Mouse (Mus musculus): ENCODE data around the gene Shb. TPM values are rescaled to one million over a fixed set of nuclear protein-coding genes. Genes with fewer than 3 reads are reported as not detected.

Shb gene
- polyA plus RNA-seq, 1 experiment from 2014 or later, result 6.8 TPM

DNA sequence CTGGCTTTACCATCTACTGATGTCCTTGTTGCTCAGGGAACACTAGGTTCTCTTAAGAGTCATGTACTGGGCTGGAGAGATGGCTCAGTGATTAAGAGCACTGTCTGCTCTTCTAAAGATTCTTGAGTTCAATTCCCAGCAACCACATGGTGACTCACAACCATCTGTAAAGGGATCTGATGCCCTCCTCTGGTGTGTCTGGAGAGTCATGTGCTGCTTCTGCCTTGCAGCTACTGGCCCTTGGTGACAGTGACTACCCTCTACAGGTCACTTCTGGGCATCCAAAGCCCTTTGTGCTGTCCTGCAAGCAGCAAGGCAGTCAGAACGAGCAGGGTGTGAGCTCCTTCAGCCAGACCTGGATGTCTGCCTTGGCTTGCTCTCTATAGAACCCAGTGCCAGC lies 90.5 kb downstream of the Shb start:
- Histone ChIP-seq H3K4me2 (no peak overlapping the region), H3K9me3 (no peaks in the 10 kb centered on the region), H3K4me1 (peaks cover 21% of the 10 kb centered on the region), H3K27ac (no peak overlapping the region), H3K27me3 (no peaks in the 10 kb centered on the region), H3K4me3 (no peak overlapping the region), H3K9ac (no peak overlapping the region), H3K36me3 (peaks cover 24% of the 10 kb centered on the region)
- ATAC-seq (ENCODE audit: insufficient number of reproducible peaks, low FRiP score, low TSS enrichment, low read depth), result no peak
- 54% methylated on average over 1 of the region's 1 CpGs for WGBS

GRCm38 (mm10) chr4:45439281-45439680 lies 93.0 kb downstream of the Shb start:
- H3K27ac ChIP-seq, result no peak overlapping the region
- peaks cover 7% of the 10 kb centered on the region for H3K36me3 ChIP-seq
- no peak overlapping the region for H3K4me2 ChIP-seq
- peaks cover 45% of the 10 kb centered on the region for H3K4me1 ChIP-seq
- H3K9ac ChIP-seq, result no peak overlapping the region
- H3K9me3 ChIP-seq, result no peaks in the 10 kb centered on the region
- H3K4me3 ChIP-seq, result no peak overlapping the region
- WGBS, result 15% methylated on average over 5 of the region's 5 CpGs
- no peaks in the 10 kb centered on the region for H3K27me3 ChIP-seq
- ATAC-seq (ENCODE audit: insufficient number of reproducible peaks, low FRiP score, low TSS enrichment, low read depth), result no peak

GRCm38 (mm10) chr4:45437010-45437409 lies 95.3 kb downstream of the Shb start:
- WGBS, result 30% methylated on average over 3 of the region's 3 CpGs
- Histone ChIP-seq H3K4me1 (peaks cover 56% of the 10 kb centered on the region), H3K36me3 (no peaks in the 10 kb centered on the region; the same call in 1 of the 2 replicates), H3K27ac (no peak overlapping the region), H3K4me3 (no peak overlapping the region), H3K9me3 (no peaks in the 10 kb centered on the region), H3K9ac (no peak overlapping the region), H3K4me2 (no peak overlapping the region), H3K27me3 (no peaks in the 10 kb centered on the region)
- no peak for ATAC-seq (ENCODE audit: insufficient number of reproducible peaks, low FRiP score, low TSS enrichment, low read depth)

DNA sequence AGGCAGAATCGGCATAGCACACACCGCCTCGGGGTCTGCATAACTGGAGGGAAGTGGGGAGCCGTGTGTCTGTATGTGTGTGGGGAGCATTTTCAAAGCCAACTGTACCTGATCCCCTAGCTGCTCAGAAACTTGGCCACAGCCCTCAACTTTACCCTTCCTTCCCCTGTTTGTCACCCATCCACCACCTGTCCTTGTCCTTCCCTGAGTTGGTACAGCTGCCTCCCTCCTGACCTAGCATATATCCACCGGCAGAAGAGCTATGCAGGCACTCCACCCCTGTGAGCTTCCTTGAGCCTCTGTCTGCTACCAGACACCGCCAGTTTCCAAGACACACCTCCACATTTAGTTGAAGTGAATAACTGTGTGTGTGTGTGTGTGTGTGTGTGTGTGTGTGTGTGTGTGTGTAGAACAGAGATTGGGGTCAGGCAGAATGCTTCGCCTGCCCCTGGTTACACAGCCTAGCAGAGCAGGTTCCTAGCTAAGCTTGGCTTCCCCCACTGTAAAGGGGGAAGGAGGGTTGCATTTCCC lies 95.8 kb downstream of the Shb start:
- Histone ChIP-seq H3K36me3 (no peaks in the 10 kb centered on the region; the same call in 1 of the 2 replicates), H3K27me3 (no peaks in the 10 kb centered on the region), H3K9me3 (no peaks in the 10 kb centered on the region), H3K27ac (peak overlapping the region; percentile 17; the same call in 1 of the 2 replicates), H3K4me3 (no peak overlapping the region), H3K4me2 (no peak overlapping the region), H3K9ac (no peak overlapping the region), H3K4me1 (peaks cover 56% of the 10 kb centered on the region)
- 45% methylated on average over 7 of the region's 7 CpGs for WGBS
- ATAC-seq (ENCODE audit: insufficient number of reproducible peaks, low FRiP score, low TSS enrichment, low read depth), result no peak

GRCm38 (mm10) chr4:45435899-45436298 lies 96.4 kb downstream of the Shb start:
- Histone ChIP-seq H3K4me1 (peaks cover 56% of the 10 kb centered on the region), H3K9me3 (no peaks in the 10 kb centered on the region), H3K36me3 (no peaks in the 10 kb centered on the region; the same call in 1 of the 2 replicates), H3K27ac (peak overlapping the region; percentile 17), H3K9ac (no peak overlapping the region), H3K27me3 (no peaks in the 10 kb centered on the region), H3K4me2 (no peak overlapping the region), H3K4me3 (no peak overlapping the region)
- ATAC-seq (ENCODE audit: insufficient number of reproducible peaks, low FRiP score, low TSS enrichment, low read depth), result no peak
- WGBS, result 54% methylated on average over 2 of the region's 2 CpGs

DNA sequence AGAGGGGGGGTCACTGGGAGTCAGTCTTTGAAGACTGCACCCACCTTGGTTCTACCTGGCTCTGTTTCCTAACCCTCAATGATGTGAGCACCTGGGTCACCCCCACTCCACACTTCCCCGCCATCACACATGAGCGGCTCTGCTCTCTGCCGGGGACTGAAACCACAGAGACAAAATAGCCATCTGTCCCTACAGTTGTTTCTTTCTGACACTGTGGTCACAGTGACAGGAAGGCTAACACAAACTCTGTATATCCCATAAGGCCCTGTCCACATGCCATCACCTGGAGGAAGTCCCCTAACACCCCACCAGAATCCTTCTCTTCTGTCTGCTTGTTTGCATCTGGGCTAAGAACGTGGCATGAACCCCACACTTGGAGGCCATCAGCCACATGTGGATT lies 97.6 kb downstream of the Shb start:
- no peak overlapping the region for H3K27ac ChIP-seq
- 49% methylated on average over 4 of the region's 4 CpGs for WGBS
- peaks cover 56% of the 10 kb centered on the region for H3K4me1 ChIP-seq

GRCm38 (mm10) chr4:45434071-45434470 lies 98.2 kb downstream of the Shb start:
- Histone ChIP-seq H3K4me2 (no peak overlapping the region), H3K27ac (no peak overlapping the region), H3K27me3 (no peaks in the 10 kb centered on the region), H3K9me3 (no peaks in the 10 kb centered on the region), H3K4me1 (peaks cover 50% of the 10 kb centered on the region), H3K4me3 (no peak overlapping the region), H3K36me3 (no peaks in the 10 kb centered on the region), H3K9ac (no peak overlapping the region)
- no peak for ATAC-seq (ENCODE audit: insufficient number of reproducible peaks, low FRiP score, low TSS enrichment, low read depth)
- 55% methylated on average over 12 of the region's 12 CpGs for WGBS

More for the DNA sequence above, 97.6 kb downstream of the Shb start:
- H3K9ac ChIP-seq, result no peak overlapping the region
- H3K4me2 ChIP-seq, result no peak overlapping the region
- H3K9me3 ChIP-seq, result no peaks in the 10 kb centered on the region
- ATAC-seq (ENCODE audit: insufficient number of reproducible peaks, low FRiP score, low TSS enrichment, low read depth), result no peak
- H3K27me3 ChIP-seq, result no peaks in the 10 kb centered on the region
- H3K36me3 ChIP-seq, result no peaks in the 10 kb centered on the region
- H3K4me3 ChIP-seq, result no peak overlapping the region

GRCm38 (mm10) chr4:45431806-45432205 lies 100.5 kb downstream of the Shb start:
- ATAC-seq (ENCODE audit: insufficient number of reproducible peaks, low FRiP score, low TSS enrichment, low read depth), result no peak
- WGBS, result 66% methylated on average over 3 of the region's 3 CpGs
- Histone ChIP-seq H3K27ac (no peak overlapping the region), H3K27me3 (no peaks in the 10 kb centered on the region), H3K9me3 (no peaks in the 10 kb centered on the region), H3K9ac (no peak overlapping the region), H3K4me2 (no peak overlapping the region), H3K4me1 (peaks cover 38% of the 10 kb centered on the region), H3K36me3 (no peaks in the 10 kb centered on the region), H3K4me3 (no peak overlapping the region)

GRCm38 (mm10) chr4:45431316-45431715 lies 101.0 kb downstream of the Shb start:
- no peaks in the 10 kb centered on the region for H3K27me3 ChIP-seq
- no peak for ATAC-seq (ENCODE audit: insufficient number of reproducible peaks, low FRiP score, low TSS enrichment, low read depth)
- H3K9me3 ChIP-seq, result no peaks in the 10 kb centered on the region
- 87% methylated on average over 3 of the region's 3 CpGs for WGBS
- H3K4me2 ChIP-seq, result no peak overlapping the region
- H3K9ac ChIP-seq, result no peak overlapping the region
- no peaks in the 10 kb centered on the region for H3K36me3 ChIP-seq
- no peak overlapping the region for H3K27ac ChIP-seq
- no peak overlapping the region for H3K4me3 ChIP-seq
- H3K4me1 ChIP-seq, result peaks cover 33% of the 10 kb centered on the region

DNA sequence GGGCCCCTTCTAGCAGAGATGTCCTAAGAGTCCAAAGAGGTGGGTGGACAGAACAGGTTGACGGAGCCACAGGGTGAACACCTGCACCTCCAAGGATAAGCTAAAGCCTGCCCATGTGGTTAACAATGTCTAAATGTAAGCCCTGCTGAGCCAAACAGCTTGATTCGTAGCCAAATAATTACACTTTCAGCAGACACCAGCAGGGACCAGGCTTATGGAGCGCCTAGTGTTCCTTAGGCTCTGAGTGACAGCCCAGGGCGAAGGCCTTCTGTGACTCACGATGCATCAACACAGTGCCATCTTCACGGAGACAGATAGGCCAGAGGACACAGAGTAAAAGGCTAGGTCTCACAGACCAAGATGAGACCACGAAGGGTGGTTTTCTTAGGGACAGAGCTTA lies 102.8 kb downstream of the Shb start:
- H3K4me3 ChIP-seq, result no peak overlapping the region
- WGBS, result 75% methylated on average over 7 of the region's 7 CpGs
- no peak overlapping the region for H3K27ac ChIP-seq
- H3K27me3 ChIP-seq, result no peaks in the 10 kb centered on the region
- no peaks in the 10 kb centered on the region for H3K9me3 ChIP-seq
- peaks cover 15% of the 10 kb centered on the region for H3K4me1 ChIP-seq
- no peaks in the 10 kb centered on the region for H3K36me3 ChIP-seq
- no peak overlapping the region for H3K9ac ChIP-seq
- ATAC-seq (ENCODE audit: insufficient number of reproducible peaks, low FRiP score, low TSS enrichment, low read depth), result no peak
- H3K4me2 ChIP-seq, result no peak overlapping the region

GRCm38 (mm10) chr4:45426724-45427457 lies 105.4 kb downstream of the Shb start:
- peaks cover 5% of the 10 kb centered on the region; the same call in 1 of the 2 replicates for H3K4me1 ChIP-seq
- no peak overlapping the region for H3K9ac ChIP-seq
- no peak for ATAC-seq (ENCODE audit: insufficient number of reproducible peaks, low FRiP score, low TSS enrichment, low read depth)
- no peaks in the 10 kb centered on the region for H3K9me3 ChIP-seq
- H3K4me3 ChIP-seq, result no peak overlapping the region
- no peak overlapping the region for H3K4me2 ChIP-seq
- no peaks in the 10 kb centered on the region for H3K27me3 ChIP-seq
- no peaks in the 10 kb centered on the region for H3K36me3 ChIP-seq
- no peak overlapping the region for H3K27ac ChIP-seq
- 49% methylated on average over 13 of the region's 13 CpGs for WGBS

DNA sequence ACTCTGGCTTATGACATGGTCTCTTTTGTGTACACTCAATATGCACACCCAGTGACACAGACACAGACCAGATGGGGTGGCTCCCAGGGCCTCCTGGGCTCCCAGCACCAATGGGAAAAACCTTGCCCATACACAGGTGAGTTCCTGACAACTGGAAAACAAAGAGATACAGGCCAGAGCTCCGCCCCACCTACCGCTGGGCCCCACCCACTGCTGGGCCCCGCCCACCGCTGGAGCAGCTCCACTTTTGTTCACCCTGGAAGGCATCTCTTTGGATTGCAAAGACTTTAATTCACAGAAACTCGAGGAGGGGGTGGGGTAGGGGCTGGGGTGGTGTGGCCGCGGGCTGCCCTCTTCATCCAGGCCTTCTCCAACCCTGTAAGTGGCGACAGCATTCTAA lies 108.9 kb downstream of the Shb start:
- H3K36me3 ChIP-seq, result no peaks in the 10 kb centered on the region
- ATAC-seq (ENCODE audit: insufficient number of reproducible peaks, low FRiP score, low TSS enrichment, low read depth), result no peak
- no peak overlapping the region for H3K27ac ChIP-seq
- H3K4me1 ChIP-seq, result peaks cover 14% of the 10 kb centered on the region
- no peak overlapping the region for H3K4me2 ChIP-seq
- H3K4me3 ChIP-seq, result no peak overlapping the region
- H3K27me3 ChIP-seq, result no peaks in the 10 kb centered on the region
- H3K9me3 ChIP-seq, result no peaks in the 10 kb centered on the region
- no peak overlapping the region for H3K9ac ChIP-seq
- 35% methylated on average over 8 of the region's 8 CpGs for WGBS
